Mouse (Mus musculus) stomach, embryonic 14.5 days (tissue): ENCODE data around the gene Il11ra2. TPM values are rescaled to one million over a fixed set of nuclear protein-coding genes. Genes with fewer than 3 reads are reported as not detected.
"Not testable (repeated sequence)": the region's sequence is repeated elsewhere in the genome, so short reads cannot be mapped to it uniquely, and the experiment has no call there.

Experiments
- ATAC-seq: fragments of 200-750 bp; cut with Nextera tagmentation; 2 replicates; pipeline ENCODE4 v1.8.0; 2017; ENCODE audit warnings: low read depth, moderate TSS enrichment; ENCODE audit not compliant: insufficient number of reproducible peaks, insufficient read depth, low FRiP score
- H3K27ac ChIP-seq: fragments of 300-500 bp; sonication (generic); 2 replicates; pipeline ENCODE4 v1.5.1; 2014; ENCODE audit warnings: mild to moderate bottlenecking, low read length, moderate library complexity, mixed read lengths
- H3K27me3 ChIP-seq: fragments of 300-500 bp; sonication (generic); 2 replicates; pipeline ENCODE4 v1.6.1; 2014; ENCODE audit warnings: low read length, control low read depth, mixed read lengths; ENCODE audit not compliant: control insufficient read depth, insufficient read depth
- H3K36me3 ChIP-seq: fragments of 300-500 bp; sonication (generic); 2 replicates; pipeline ENCODE4 v1.6.1; 2014; ENCODE audit warnings: mild to moderate bottlenecking, control low read depth, low read length, moderate library complexity, mixed read lengths; ENCODE audit not compliant: control insufficient read depth, insufficient read depth
- H3K4me1 ChIP-seq: fragments of 300-500 bp; sonication (generic); 2 replicates; pipeline ENCODE4 v1.6.1; 2014; ENCODE audit warnings: low read length, control low read depth, mixed read lengths; ENCODE audit not compliant: control insufficient read depth, insufficient read depth
- H3K4me2 ChIP-seq: fragments of 300-500 bp; sonication (generic); replicated peaks from 2 replicates; pipeline ENCODE4 v1.6.1; 2014; ENCODE audit warnings: low read depth, low read length, control low read depth
- H3K4me3 ChIP-seq: fragments of 300-500 bp; sonication (generic); 2 replicates; pipeline ENCODE4 v1.5.1; 2014; ENCODE audit warnings: low read depth, low read length, control low read depth
- H3K9ac ChIP-seq: fragments of 300-500 bp; sonication (generic); replicated peaks from 2 replicates; pipeline ENCODE4 v1.6.1; 2014; ENCODE audit warnings: low read depth, mild to moderate bottlenecking, control low read depth, low read length, moderate library complexity, mixed read lengths
- H3K9me3 ChIP-seq: fragments of 300-500 bp; sonication (generic); 2 replicates; pipeline ENCODE4 v1.6.1; 2016; ENCODE audit warnings: low read depth, low read length, control low read depth; ENCODE audit not compliant: control insufficient read depth
- WGBS: fragments of 180-500 bp; shearing (Covaris S2); extraction: QIAGEN DNeasy Blood & Tissue Kit; methylation state at CpG from one replicate; pipeline ENCODE4 v1.1.7; 2014; 5-methylcytosine and 5-hydroxymethylcytosine counted together
- polyA plus RNA-seq: library from polyadenylated mRNA; unstranded; fragments of >200 nt; fragmentation: Nextera tagmentation; extraction: Ambion mirVana; gene quantifications from 2 replicates; pipeline ENCODE4 v1.2.1, GENCODE M21; 2014

Gene Il11ra2
- polyA plus RNA-seq, 1 experiment from 2014 or later, result not detected

DNA sequence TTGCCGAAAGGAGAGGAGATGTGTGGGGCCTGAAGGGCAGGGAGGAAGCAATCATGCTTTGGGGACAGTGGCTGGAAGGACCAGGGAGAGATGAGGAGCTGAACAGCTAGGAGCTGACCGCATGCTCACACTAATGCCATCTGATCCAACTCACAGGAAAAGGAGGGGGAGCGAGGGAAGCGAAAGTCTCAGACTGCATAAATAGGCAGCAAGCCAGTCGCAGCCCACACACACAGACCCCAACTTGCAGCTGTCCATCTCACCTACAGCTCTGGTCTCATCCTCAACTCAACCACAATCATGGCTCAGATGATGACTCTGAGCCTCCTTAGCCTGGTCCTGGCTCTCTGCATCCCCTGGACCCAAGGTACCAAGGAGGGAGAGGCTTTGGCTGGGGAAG is 49.8 kb downstream of the Il11ra2 start, which contains the start of gene Gm10591:
Gene Gm10591 (plus strand): TSS at position 301 of the 400 bp plus-strand sequence.
- H3K9me3 ChIP-seq, H3K4me1 ChIP-seq, H3K27me3 ChIP-seq, H3K27ac ChIP-seq, ATAC-seq, H3K36me3 ChIP-seq, H3K9ac ChIP-seq, H3K4me2 ChIP-seq, H3K4me3 ChIP-seq: not testable (repeated sequence)
- no CpG with 5 or more reads among the region's 5 CpGs for WGBS

Other genes starting within 250 kb of the Il11ra2 start
- not detected in 2 replicates for gene Gm21586, start 222.5 kb downstream of the Il11ra2 start, polyA plus RNA-seq
- gene Gm2163, start 195.1 kb downstream of the Il11ra2 start, polyA plus RNA-seq, result 0.13 TPM in 1 of 2 replicates, not detected in the other
- gene Fam205a2, start 133.7 kb downstream of the Il11ra2 start, polyA plus RNA-seq, result 0.18 TPM in 1 of 2 replicates, not detected in the other
- gene Gm10591, start 49.7 kb downstream of the Il11ra2 start, polyA plus RNA-seq, result 0.75 TPM in 1 of 2 replicates, not detected in the other
- not detected in 2 replicates for gene Gm2564, start 32.2 kb downstream of the Il11ra2 start, polyA plus RNA-seq
- gene Ccl27b, start 6.6 kb downstream of the Il11ra2 start, polyA plus RNA-seq, result not detected in 2 replicates
- gene 4930578G10Rik, start 73.7 kb upstream of the Il11ra2 start, polyA plus RNA-seq, result 0.51 TPM in 1 of 2 replicates, not detected in the other
- gene Ccl19, start 94.7 kb upstream of the Il11ra2 start, polyA plus RNA-seq, result not detected in 2 replicates
- gene Ccl21a, start 112.1 kb upstream of the Il11ra2 start, polyA plus RNA-seq, result 55.6 and 55.8 TPM in 2 replicates
- 0.10 TPM in 1 of 2 replicates, not detected in the other for gene Fam205a1, start 192.0 kb upstream of the Il11ra2 start, polyA plus RNA-seq
- 0.17 TPM in 1 of 2 replicates, not detected in the other for gene Gm12394, start 194.9 kb upstream of the Il11ra2 start, polyA plus RNA-seq
- gene Fam205c, start 212.3 kb upstream of the Il11ra2 start, polyA plus RNA-seq, result 0.63 and 1.4 TPM in 2 replicates